Mouse (Mus musculus) embryo, embryonic 9.5 days (tissue): ENCODE data around the gene Ahcyl2.

Experiments used
- DNase-seq: peaks from one replicate; pipeline ENCODE4 v3.0.0-alpha.2; 2017; ENCODE audit errors: extremely low spot score

Ahcyl2 gene

DNA sequence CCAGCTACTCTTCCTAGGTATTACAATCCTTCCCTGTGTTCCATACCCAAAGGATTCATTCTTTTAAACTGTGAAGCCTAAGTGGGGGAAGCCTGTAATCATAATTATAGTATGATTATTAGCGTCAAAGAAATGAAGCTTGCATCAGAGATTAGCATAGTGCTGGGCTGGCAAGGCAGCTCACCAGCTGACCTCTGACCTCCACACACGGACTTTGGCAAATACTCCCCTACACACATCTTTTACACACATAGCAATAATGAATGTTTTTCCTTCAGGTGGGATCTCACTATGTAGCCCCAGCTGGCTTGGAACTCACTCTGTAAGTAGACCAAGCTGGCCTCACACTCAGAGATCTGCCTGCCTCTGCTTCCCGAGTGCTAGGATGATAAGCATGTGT is 84.1 kb downstream of the Ahcyl2 start:
- no peak for DNase-seq

DNA sequence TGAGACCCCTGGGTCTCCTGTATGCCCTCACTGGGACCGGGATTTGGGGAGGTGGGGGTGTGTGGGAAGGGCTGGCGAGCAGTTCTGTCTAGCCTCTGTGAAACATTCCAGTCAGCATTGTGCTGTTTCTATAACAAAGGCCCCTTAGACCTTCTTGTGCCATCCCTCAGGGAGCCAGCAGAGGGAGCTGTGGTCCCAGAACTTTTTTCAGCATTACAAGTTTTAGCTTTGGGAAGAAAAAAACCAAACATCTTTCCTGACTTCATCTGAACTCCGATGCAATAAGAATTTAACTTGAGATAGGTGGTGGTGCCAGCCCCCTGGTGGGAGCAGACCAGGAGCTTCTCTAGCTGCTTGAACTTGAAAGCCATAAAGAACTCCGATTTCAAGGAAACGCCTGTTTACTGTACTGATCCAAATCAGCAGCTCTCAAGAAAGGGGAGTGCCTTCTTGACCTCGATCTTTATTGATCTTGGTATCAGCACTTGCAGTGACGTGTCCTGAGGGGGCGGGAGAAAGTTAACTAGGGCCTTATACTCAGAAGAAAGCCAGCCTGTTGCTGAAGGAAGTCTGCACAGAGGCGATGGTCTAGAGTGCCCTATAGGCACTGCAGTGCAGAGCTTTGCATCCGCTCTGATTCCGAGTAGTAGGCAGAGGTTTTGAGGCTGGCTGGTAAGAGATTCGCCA is 85.5 kb downstream of the Ahcyl2 start:
- peak; percentile 81 for DNase-seq

DNA sequence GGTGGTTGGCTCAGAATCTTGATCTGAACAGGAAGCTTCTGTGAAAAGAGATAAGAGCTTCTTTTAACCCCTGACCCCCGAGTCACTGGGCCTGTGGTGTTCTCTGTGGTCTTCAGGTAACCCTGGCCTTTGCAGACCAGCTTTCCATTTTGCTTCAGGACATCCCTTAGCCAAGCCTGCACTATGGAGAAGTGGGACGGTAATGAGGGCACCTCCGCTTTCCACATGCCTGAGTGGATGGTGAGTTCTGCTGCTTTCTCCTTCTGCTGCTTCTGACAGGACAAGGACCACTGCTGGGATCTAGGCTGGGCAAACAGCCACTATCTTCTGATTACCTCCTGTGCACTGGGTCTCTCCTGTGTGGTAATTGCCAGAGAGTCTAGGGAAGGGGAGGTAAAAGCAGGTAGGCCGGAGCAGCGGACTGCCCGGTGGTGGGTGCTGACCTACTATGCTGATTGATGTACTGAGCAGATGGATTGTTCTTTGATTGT is 86.1 kb downstream of the Ahcyl2 start:
- no peak for DNase-seq

DNA sequence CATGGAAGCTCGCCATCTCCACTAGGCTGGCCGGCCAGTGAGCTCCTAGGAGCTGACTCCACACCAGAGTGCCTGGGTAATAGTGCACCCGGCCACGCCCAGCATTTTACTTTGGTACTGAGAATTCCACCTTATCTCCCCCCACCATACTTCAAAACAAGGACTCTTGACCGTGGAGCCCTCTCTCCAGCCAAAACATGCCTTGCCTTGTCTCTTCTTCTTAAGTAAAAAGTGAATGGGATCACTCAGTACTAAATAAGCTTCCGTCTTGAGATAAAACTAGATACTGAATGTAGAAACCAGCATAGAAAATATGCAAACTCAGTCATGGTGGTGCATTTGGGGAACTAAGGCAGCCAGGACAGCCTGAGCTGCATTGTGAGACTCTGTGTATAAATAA is 90.8 kb downstream of the Ahcyl2 start:
- no peak for DNase-seq

DNA sequence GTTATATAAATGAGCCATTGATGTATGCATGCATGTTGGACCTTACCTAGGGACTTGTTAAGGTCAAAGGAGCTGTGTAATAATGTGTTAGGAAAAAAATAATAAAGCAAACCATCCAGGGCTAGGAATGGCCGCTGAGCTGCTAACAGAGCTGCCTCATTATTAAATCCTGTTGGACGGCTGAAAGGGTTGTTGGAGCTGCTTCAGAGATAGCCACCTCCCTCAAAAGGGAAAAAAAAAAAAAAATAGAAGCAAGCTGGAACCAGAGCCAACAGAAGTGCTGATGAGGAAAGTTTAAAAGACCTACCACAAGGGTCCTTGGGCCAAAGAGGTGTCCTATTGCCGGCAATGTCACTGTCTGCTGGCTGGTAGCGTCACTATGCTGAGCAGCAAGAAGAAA is 91.5 kb downstream of the Ahcyl2 start:
- no peak for DNase-seq

DNA sequence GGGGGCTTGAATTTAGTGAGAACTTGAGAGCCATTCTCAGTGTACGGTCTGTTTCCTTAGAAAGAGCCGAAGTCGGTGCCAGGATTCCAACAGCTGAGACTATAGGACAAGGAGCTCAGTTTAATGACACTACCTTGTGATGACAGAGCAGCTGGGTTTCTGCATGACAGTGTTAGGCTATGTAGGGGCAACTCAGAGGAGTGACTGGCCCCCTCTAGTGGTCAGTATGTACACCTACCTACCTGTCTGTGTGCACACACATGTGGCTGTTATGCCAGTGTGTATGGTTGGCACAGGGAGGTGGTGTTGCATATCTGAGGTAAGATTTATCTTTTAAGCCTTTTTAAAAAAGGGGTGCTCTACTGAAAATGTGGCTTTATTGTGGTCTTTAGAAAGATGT is 92.4 kb downstream of the Ahcyl2 start:
- no peak for DNase-seq

DNA sequence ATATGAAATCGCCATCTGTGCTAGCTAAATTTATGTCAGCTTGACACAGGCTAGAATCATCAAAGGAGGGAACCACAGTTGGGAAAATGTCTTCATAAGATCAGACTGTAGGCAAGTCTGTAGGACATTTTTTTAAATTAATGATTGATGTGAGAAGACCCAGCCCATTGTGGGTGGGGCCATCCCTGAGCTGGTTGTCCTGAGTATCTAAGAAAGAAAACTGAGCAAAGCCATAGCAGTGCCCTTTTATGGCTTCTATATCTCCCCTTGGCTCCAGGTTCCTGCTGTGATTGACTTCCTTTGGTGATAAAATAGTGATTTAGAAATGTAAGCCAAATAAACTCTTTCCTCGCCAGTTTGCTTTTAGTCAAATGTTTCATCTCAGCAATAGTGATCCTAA is 97.1 kb downstream of the Ahcyl2 start:
- no peak for DNase-seq

DNA sequence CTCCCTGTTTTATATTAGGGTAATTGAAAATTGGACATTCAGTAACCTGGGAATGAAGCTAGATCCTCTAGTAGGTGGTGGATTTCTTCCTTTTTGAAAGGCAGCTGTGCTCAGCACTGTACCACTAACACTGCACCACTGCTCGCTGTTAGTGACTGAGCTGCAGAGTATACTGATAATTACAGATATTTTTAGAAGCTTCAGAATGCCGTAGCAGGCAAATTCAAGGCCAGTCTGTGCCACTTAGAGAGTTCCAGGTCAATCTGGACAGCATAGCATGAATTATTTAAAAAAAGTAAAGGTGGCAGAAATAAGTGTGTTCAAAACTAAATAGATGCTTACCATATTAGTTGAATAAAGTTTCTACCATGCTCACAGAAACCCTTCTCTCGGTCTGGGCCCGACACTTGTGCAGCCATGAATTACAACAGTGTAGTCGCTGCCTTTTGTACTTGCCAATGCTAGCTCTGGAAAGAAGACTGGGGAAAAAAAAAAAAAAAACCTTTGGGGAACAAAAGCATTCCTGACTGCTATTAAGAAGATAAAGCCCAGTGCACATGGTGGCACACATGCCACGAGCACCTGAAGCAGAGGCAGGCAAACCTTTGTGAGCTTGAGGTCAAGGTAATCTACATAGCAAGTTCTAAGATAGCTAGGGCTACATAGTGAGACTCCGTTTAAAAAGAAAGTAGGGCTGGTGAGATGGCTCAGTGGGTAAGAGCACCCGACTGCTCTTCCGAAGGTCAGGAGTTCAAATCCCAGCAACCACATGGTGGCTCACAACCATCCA is 99.3 kb downstream of the Ahcyl2 start:
- DNase-seq: no peak

DNA sequence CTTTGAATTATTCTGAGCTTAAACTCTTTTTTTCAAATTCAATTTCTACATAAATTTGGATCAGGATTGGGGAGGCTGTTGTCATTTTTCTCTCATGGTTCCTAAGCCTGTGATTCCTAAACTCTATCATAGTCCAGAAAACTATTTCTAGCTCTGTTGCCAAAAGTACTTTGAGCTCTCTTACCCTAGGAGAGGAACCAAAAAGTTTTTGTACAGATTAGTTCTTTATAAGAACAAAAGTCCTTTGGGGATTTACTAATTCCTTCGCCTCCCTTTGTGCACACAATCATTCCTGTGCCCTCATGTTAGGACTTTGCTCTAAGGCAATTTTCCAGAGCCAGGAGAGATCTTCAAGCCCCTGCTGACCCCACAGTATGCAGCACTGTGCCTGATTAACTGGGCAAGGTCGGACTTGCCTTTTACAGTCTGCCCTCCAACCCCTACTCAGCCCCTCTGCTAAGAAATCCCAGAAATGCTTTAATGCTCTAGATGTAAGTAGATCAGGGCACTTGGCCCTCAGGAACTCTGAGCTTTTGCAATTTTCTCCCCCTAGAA is 100.6 kb downstream of the Ahcyl2 start:
- no peak for DNase-seq

DNA sequence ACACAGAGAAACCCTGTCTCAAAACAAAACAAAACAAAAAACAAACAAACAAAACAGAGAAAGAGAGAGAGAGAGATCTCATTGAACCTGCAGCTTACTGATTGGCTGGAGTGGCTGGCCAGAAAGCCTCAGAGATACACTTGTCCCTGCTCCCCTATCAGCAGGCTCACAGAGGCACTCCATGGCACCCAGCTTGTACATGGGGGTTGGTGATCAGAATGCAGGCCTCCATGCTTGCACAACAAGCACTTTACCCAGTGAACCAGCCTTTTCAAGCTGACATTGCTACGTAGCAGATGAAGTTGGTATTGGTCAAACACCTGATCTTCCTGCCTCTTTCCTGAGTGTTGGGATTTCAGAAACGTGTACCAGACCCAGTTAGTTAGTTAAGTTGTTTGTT is 105.8 kb downstream of the Ahcyl2 start:
- no peak for DNase-seq

DNA sequence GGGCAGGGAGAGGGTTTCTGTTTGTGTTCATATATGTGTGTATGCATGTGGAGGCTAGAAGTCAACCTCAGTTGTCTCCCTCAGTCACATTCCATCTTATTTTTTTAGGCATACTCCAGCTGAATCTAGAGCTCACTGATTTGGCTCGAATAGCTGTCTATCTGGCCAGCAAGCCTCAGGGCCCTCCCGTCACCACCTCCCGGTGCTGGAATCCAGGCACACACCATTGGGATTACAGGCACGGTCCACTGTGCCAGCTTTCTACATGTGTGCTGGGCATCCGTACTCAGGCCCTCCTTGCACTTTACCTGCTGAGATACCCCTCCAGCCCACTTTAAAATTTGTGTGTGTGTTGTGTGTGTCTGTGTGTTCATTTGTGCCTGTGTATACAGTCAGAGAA is 107.8 kb downstream of the Ahcyl2 start:
- no peak for DNase-seq

DNA sequence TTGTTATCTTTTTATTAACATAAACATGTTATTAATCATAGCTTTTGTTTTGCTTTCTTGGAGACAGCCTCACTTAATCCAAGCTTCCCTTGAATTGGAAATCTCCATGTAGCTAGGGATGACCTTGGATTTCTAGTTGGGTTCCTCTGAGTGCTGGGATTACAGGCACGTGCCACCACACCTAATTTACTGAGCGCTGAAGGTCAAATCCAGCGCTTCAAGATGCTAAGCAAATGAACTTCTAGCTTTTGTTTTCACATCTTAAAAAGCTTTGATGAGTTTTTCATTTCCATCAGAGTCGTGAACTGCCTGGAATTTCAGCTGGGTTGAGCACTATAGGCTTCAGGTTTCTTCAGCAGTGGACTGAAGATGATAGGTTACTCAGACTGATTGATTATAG is 109.0 kb downstream of the Ahcyl2 start:
- no peak for DNase-seq

DNA sequence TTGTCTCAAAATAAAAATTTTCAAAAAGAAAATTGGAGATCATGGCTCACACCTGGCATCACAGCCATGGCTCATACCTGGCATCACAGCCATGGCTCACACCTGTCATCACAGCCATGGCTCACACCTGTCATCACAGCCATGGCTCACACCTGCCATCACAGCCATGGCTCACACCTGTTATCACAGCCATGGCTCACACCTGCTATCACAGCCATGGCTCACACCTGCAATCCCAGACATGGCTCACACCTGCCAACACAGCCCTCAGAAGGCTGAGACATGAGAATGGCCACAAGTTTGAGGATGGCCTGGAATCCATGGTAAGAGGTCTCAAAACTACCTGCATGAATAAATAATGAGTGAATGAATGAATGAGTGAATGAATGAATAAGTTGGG is 111.8 kb downstream of the Ahcyl2 start:
- no peak for DNase-seq

DNA sequence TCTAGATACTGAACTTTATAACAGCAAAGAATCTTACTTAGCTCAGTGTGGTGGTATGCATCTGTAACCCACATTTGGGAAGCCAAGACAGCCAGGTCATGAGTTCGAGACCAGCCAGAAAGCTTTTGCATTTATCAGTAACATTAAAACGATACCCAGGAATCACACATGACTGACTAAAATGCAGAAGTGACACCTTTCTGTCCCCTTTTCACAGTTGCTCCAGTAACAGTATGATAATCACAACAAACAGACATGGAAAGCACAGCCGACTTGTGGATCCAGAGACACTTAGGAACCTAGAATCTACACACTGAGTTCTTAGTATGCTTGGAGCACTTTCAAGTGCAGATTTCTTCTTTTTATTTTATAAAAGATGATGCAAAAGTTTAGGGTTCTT is 113.0 kb downstream of the Ahcyl2 start:
- no peak for DNase-seq

DNA sequence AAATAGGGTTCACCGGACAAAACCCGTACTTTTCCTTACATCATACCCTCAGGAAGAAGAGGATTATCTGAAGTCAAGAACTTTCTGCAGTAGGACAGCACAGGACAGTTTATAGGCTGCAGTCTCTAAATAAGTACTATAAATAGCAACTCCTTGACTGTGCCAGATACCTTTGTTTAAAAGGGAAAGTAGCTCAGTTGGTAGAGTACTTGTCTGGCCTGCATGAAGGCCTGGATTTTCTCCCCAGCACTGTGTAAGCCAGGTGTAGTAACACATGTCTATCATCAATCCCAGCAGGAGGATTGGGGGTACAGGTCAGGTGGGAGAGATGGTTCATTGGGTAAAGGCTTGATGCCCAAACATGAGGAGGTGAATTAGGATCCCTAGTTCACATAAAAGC is 114.1 kb downstream of the Ahcyl2 start:
- DNase-seq: no peak

DNA sequence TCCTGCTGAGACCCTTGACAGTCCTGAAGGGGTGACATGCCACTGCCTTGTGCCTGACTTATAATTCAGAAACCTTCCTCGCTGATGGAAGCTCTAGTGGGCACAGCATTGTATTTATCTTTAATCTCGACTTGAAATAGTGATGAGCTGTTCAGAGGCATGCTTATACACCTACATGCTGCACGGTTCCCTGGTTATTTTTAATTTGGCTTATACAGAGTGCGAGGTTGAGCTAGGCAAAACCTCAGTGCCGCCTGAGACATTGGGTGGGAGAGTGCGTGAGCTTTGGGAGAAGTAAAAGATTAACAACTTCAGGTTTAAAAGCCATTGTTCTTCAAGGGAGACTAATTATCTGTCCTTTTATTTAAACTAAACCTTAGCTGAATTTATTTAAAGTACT is 115.1 kb downstream of the Ahcyl2 start:
- DNase-seq: no peak

DNA sequence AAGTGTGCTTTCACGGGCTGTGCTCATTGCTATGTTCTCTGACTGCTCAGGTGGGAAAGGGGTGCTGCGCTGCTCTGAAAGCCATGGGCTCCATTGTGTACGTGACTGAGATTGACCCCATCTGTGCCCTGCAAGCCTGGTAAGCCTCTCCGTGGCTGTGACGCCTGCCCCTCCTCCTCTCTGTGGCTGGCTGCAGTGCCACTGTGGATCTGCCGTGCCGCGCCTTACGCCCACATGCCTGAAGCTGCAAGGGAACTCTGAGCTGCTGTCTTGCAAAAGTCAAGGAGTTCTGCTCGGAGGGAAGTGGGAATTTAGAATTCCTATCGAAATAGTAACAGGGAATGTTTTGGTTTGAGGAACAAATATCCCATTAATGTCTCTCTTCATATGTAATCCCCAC is 123.3 kb downstream of the Ahcyl2 start:
- DNase-seq: no peak

DNA sequence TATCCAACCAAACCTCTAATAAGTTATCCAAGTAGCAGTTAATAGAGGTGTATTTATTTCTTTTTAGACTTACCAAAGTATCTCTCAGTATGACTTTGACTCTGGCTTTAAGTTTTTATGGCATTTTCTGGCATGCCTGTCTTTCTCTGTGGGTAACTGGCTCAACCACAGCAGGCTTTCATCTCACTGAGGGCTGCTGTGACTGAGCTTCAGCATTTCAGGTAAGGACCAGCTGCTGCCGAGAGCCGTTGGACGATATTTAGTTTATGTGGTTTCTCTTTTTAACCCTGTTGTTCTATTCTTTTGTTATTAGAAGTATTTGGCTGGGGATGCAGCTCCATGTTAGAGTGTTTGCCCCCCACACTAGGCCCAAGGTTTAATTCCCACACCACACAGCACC is 129.2 kb downstream of the Ahcyl2 start:
- DNase-seq: no peak

DNA sequence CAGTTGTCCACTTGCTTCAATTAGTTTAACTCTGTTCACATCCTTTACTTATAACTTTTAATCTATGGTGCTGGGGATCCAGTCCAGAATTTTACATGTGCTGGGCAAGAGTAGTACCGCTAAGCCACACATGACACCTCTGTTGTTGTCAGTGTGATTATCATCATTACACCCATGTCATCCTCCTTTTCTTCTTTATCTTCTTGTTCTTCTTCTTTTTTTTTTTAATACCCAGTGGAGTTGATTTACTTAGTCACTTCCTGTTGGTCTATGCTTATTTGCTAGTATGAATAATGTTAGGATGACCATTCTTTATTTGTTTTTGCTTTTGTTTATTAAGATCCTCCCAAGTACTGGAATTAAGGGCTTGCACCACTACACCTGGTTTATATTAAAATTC is 133.6 kb downstream of the Ahcyl2 start:
- DNase-seq: no peak

DNA sequence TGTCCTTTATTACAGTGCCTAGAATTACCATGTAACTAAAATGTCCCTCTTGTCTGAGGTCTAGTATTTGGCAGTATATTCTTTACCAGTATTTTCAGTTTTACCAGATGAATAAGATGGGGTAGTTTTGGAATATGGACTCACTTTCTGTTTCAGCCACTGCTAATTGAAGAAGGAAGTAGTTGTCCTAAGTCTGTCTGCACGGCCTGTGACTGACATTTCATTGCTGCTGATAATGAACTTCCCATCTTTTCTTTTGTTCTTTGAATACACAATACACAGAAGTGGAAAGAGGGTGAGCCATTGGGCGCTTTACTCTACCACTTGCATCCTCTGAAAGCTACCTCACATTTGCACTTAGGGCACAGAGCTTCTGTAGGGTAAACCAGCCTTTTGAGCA is 134.4 kb downstream of the Ahcyl2 start:
- no peak for DNase-seq

DNA sequence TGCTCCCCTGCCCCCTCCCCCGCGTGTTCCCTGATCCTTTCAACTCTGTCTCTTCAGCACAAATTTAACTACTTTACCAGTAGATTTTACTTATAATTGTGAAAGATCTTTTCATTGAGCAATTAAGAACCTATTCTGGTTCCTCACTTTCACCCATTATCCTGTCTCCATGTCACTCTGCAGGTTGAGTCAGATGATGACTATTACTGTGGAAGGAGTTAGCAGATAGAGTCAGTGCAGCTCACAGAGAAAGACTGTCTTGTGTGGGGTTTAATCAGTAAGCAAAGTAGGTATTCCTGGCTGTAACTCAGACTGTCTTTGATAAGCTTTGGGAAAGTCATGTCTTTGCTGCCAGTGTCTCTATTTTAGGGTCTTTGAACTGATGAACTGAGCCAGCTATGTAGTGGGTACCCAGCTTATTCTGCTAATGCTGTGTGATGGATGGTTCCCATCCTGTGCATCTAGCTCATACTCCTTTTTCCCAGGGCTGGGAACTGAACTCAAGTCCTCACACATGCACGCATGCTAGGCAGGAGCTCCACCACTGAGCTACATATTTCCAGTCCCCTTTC is 135.6 kb downstream of the Ahcyl2 start:
- DNase-seq: no peak

DNA sequence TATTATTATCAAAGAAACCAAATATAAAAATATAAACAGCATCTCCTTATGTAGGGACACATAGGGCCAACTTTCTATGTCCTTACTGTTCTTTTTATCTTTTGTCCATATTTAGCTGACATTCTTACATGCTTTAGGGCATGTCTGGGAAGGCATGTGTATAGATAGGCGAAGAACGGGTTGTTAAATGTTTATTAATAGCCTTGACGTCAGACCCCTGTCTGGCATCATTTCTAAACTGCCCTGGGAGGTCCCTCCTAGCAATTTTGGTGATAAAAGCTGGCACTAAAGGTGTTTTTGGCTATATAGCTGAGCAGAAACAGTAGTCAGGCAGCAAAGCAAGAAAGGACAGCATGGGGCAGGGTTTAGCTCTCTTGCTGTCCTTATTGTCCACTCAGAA is 136.5 kb downstream of the Ahcyl2 start:
- DNase-seq: no peak

DNA sequence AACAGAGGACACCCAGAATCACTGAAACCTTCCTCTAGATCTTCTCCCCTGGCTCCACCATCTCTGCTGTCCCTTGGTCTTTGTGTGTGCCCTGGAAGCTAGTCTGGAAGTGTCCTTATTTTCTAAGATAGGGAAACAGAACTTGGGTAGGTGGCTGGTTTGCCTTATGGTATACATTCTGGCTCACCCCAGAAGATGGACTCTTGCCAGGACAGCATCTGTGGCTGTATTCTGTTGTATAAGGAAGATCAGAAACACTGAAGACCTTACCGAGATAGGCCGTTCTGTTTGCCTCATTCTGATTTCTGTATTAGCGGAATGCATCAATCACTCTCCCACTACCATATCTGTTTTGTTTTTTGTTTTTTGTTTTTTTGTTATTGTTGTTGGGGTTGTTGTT is 142.8 kb downstream of the Ahcyl2 start:
- no peak for DNase-seq
